Mouse (Mus musculus) small intestine, adult 2 months (tissue): Measurements from ENCODE around the gene Rab3il1. TPM values are rescaled to one million over a fixed set of nuclear protein-coding genes. Genes with fewer than 3 reads are reported as not detected.

Source experiments
- H3K27ac ChIP-seq: fragments of 200-500 bp; 2 replicates; pipeline ENCODE4 v1.5.1; 2012; ENCODE audit warnings: low read depth, low read length, control low read depth, inconsistent platforms; ENCODE audit not compliant: insufficient read depth
- H3K27me3 ChIP-seq: fragments of 200-500 bp; 2 replicates; pipeline ENCODE4 v1.6.1; 2012; ENCODE audit warnings: mild to moderate bottlenecking, moderate library complexity, low read length, inconsistent platforms; ENCODE audit not compliant: control insufficient read depth, insufficient read depth
- H3K36me3 ChIP-seq: fragments of 200-500 bp; 2 replicates; pipeline ENCODE4 v1.6.1; 2012; ENCODE audit warnings: mild to moderate bottlenecking, low read length, control low read depth, inconsistent platforms; ENCODE audit not compliant: control insufficient read depth, insufficient read depth
- H3K4me1 ChIP-seq: fragments of 200-500 bp; 2 replicates; pipeline ENCODE4 v1.6.1; 2012; ENCODE audit warnings: low read length, inconsistent platforms, mixed read lengths; ENCODE audit not compliant: control insufficient read depth, insufficient read depth, insufficient read length
- H3K4me3 ChIP-seq: fragments of 200-500 bp; 2 replicates; pipeline ENCODE4 v1.5.1; 2012; ENCODE audit warnings: low read depth, mild to moderate bottlenecking, control low read depth, inconsistent platforms, low read length, moderate library complexity
- CTCF ChIP-seq: fragments of 200-500 bp; IDR thresholded peaks from 2 replicates; pipeline ENCODE4 v1.5.1; 2012; ENCODE audit warnings: low read depth, mild to moderate bottlenecking, control low read depth, inconsistent platforms, low read length, moderate library complexity, mixed read lengths; ENCODE audit not compliant: insufficient replicate concordance, insufficient read length; ENCODE audit errors: extremely low read depth
- POLR2A ChIP-seq: fragments of 200-500 bp; IDR thresholded peaks from 2 replicates; pipeline ENCODE4 v1.6.1; 2012; ENCODE audit warnings: low read depth, mild to moderate bottlenecking, control low read depth, inconsistent platforms, low read length, moderate library complexity
- WGBS: fragments of 180-500 bp; shearing (Covaris S2); methylation state at CpG from one replicate; pipeline ENCODE4 v1.1.7; 2018; 5-methylcytosine and 5-hydroxymethylcytosine counted together
- polyA plus RNA-seq: library from polyadenylated mRNA; depleted of rRNA; stranded (reverse); fragments of >200 nt; gene quantifications from 2 replicates; pipeline ENCODE4 v1.2.3, GENCODE M21; 2012

Rab3il1 gene
- polyA plus RNA-seq, 1 experiment = 4.3 TPM

DNA sequence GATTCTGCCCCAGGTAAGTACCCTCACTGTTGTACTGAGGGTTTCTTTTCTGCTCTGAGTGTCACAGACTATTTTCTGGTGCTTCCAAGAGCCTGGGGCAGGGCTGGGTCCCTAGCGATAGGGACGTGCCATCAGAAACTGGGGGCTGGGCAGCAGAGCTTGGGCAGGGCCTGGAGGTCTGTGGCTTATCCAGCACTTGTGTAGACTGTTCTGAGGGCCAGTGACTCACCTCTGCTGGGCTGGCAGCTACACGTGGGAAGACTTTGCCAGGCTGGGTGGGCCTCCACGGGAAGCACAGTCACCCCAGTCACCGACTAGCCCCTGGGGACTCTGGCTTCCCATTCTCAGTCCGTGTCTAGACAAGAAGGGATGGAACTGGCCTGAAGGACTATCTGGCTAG, 40.8 kb downstream of the Rab3il1 start:
- no peak for TF ChIP-seq CTCF
- TF ChIP-seq POLR2A = no peak
- Histone ChIP-seq H3K4me1 (peaks cover 27% of the 10 kb centered on the region), H3K36me3 (no peaks in the 10 kb centered on the region), H3K27me3 (peaks cover 3% of the 10 kb centered on the region; the same call in 1 of the 2 replicates), H3K27ac (no peak overlapping the region), H3K4me3 (peak overlapping the region; percentile 61)
- WGBS = 52% methylated on average over 6 of the region's 6 CpGs

- H3K27me3 ChIP-seq = peaks cover 3% of the 10 kb centered on the region; the same call in 1 of the 2 replicates
- peaks cover 29% of the 10 kb centered on the region for H3K4me1 ChIP-seq
- H3K36me3 ChIP-seq = no peaks in the 10 kb centered on the region
- H3K27ac ChIP-seq = no peak overlapping the region
- TF ChIP-seq POLR2A = no peak
- TF ChIP-seq CTCF = no peak
- 78% methylated on average over 4 of the region's 4 CpGs for WGBS
- no peak overlapping the region for H3K4me3 ChIP-seq
These were observed 41.3 kb downstream of the Rab3il1 start for GRCm38 (mm10) chr19:10042816-10043215.

DNA sequence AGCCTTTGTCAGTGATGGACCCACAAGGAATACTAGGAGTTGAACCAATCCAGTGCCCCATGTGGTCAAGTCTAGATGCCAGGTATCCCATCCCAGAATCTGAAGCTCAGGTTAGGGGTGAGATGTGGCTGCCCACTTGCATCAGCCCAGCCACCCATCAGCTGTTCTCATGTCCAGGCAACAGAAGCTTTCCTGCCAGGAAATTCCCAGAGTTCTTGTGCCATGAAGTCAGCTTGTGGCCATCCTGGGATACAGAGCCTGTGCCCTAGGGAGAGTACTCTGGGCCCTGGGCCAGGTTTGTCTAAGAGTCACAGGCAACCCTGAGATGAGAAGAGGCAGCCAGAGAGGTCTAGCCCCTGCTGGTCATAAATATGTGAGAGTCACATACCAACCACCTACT, 42.2 kb downstream of the Rab3il1 start:
- Histone ChIP-seq H3K27ac (no peak overlapping the region), H3K4me1 (peaks cover 29% of the 10 kb centered on the region), H3K27me3 (peaks cover 3% of the 10 kb centered on the region; the same call in 1 of the 2 replicates), H3K36me3 (no peaks in the 10 kb centered on the region), H3K4me3 (no peak overlapping the region)
- TF ChIP-seq CTCF (no peak), POLR2A (no peak)

DNA sequence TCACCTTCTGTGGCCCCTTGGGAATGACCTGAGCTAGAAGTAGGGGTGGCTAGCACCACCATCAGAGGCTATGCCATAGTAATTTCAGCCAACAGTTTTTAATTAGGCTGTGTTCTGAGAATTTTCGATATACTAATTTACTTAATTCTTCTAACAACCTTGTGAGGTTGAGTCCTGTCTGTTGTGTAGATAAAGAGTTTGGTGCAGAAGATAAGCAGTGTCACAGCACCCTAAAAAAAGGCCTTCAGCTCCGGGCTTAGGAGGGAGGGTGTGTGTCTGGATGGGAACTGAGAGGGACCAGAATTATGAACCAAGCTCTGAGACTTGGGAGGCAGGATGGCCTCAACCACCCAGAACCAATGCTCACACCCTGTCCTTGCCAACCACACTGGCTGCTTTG, 44.2 kb downstream of the Rab3il1 start:
- H3K36me3 ChIP-seq = no peaks in the 10 kb centered on the region
- no peak overlapping the region for H3K4me3 ChIP-seq
- WGBS = 75% methylated on average over 2 of the region's 2 CpGs
- peaks cover 3% of the 10 kb centered on the region; the same call in 1 of the 2 replicates for H3K27me3 ChIP-seq
- TF ChIP-seq CTCF (no peak), POLR2A (no peak)
- peaks cover 36% of the 10 kb centered on the region for H3K4me1 ChIP-seq
- no peak overlapping the region for H3K27ac ChIP-seq

- WGBS = 40% methylated on average over 4 of the region's 4 CpGs
- Histone ChIP-seq H3K36me3 (no peaks in the 10 kb centered on the region), H3K4me3 (no peak overlapping the region), H3K27me3 (peaks cover 1% of the 10 kb centered on the region; the same call in 1 of the 2 replicates), H3K27ac (no peak overlapping the region), H3K4me1 (peaks cover 39% of the 10 kb centered on the region)
- no peak for TF ChIP-seq CTCF
- no peak for TF ChIP-seq POLR2A
These were observed 44.9 kb downstream of the Rab3il1 start for GRCm38 (mm10) chr19:10046346-10046745.

GRCm38 (mm10) chr19:10046983-10047382, 45.5 kb downstream of the Rab3il1 start:
- Histone ChIP-seq H3K27me3 (no peaks in the 10 kb centered on the region), H3K36me3 (no peaks in the 10 kb centered on the region), H3K27ac (no peak overlapping the region), H3K4me3 (no peak overlapping the region), H3K4me1 (peaks cover 36% of the 10 kb centered on the region)
- 10% methylated on average over 3 of the region's 3 CpGs for WGBS
- no peak for TF ChIP-seq POLR2A
- TF ChIP-seq CTCF = no peak

- no peak overlapping the region for H3K27ac ChIP-seq
- H3K4me1 ChIP-seq = peaks cover 34% of the 10 kb centered on the region; the same call in 1 of the 2 replicates
- TF ChIP-seq CTCF = no peak
- TF ChIP-seq POLR2A = no peak
- no peaks in the 10 kb centered on the region for H3K36me3 ChIP-seq
- no peaks in the 10 kb centered on the region for H3K27me3 ChIP-seq
- no peak overlapping the region for H3K4me3 ChIP-seq
These were observed 48.1 kb downstream of the Rab3il1 start for GRCm38 (mm10) chr19:10049533-10049932.

GRCm38 (mm10) chr19:10050438-10050837, 49.0 kb downstream of the Rab3il1 start:
- 10% methylated on average over 2 of the region's 2 CpGs for WGBS
- Histone ChIP-seq H3K4me1 (peaks cover 34% of the 10 kb centered on the region; the same call in 1 of the 2 replicates), H3K27ac (peak overlapping the region; percentile 40), H3K4me3 (no peak overlapping the region), H3K27me3 (no peaks in the 10 kb centered on the region), H3K36me3 (no peaks in the 10 kb centered on the region)
- TF ChIP-seq CTCF (no peak), POLR2A (no peak)
